Mouse (Mus musculus) bone marrow, adult 2 months (tissue): ENCODE measurements at regions not wholly inside any gene's neighbourhood (a gene's known extent, or its start where the extent isn't known, plus 50 kb on each side); places are given as distances from the start of the nearest gene placed in this dataset.

Experiments used
- CTCF ChIP-seq: fragments of 200-500 bp; IDR thresholded peaks from 2 replicates; pipeline ENCODE4 v1.5.1; 2011; ENCODE audit warnings: low read length, control low read depth; ENCODE audit not compliant: control insufficient read depth, insufficient read depth
- POLR2A ChIP-seq: fragments of 200-500 bp; IDR thresholded peaks from 2 replicates; pipeline ENCODE4 v1.6.1; 2011; ENCODE audit warnings: low read depth, mild to moderate bottlenecking, control low read depth, low read length, borderline replicate concordance; ENCODE audit not compliant: control insufficient read depth

DNA sequence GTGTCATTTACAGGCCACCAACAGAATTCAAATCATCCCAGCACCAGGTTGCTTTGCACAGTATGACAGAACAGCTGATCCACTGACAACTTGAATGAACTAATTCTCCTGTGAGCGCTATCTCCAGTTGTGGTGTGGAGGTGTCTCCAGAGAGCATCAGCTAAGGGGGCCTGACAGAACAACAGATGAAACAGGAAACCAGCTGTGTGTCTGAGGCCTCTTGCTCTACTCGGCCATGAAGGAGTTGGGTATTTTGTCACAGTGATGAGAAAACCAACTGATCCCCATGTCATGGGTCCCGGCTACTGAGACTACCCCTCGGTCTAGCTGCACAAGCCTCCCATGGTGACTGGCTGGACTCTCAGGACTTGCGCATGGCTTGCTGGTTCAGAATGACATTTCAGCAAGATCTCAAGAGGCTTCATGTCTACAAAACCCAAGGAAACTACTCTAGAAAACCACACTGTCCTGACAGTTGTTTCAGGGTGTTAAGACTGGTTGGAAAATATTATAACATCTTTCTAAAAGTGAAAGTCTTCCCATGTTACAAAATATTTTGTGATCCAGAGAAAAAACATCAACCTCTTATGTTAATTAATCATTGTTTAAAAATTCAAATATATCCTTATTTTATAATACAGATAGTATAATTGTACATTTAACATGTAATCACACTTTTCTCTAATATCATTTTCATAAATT is 113.9 kb upstream of the Ufm1 start:
- no peak for TF ChIP-seq CTCF
- TF ChIP-seq POLR2A = no peak
